Mouse (Mus musculus) left cerebral cortex, adult 9 months (tissue): Measurements from ENCODE around the gene Scgb2b20.
"Not testable (repeated sequence)": the region's sequence is repeated elsewhere in the genome, so short reads cannot be mapped to it uniquely, and the experiment has no call there.

ENCODE experiments used
- DNase-seq, 2 experiments: peaks; one replicate each; pipeline ENCODE4 v3.0.0; 2022; ENCODE audit warnings: low spot score in 2 of 2

Gene Scgb2b20

GRCm38 (mm10) chr7:33366222-33366621 lies at the start of gene Scgb2b20:
Gene Scgb2b20, minus strand, starts transcription at chr7:33366322.
- not testable (repeated sequence) for DNase-seq

- DNase-seq = not testable (repeated sequence)
These were observed 43.6 kb upstream of the Scgb2b20 start for GRCm38 (mm10) chr7:33409681-33410080.

GRCm38 (mm10) chr7:33401650-33402049 lies 35.5 kb upstream of the Scgb2b20 start:
- no peak for DNase-seq

- DNase-seq = not testable (repeated sequence)
These were observed 33.6 kb upstream of the Scgb2b20 start for GRCm38 (mm10) chr7:33399749-33400148.

GRCm38 (mm10) chr7:33372934-33373333 lies 6.8 kb upstream of the Scgb2b20 start, which contains the start of gene Scgb1b20:
Gene Scgb1b20, plus strand, starts transcription at chr7:33373234.
- DNase-seq = not testable (repeated sequence)
